Mouse (Mus musculus) hindbrain, embryonic 16.5 days (tissue): ENCODE results near the gene Ctsd. TPM values are rescaled to one million over a fixed set of nuclear protein-coding genes. Genes with fewer than 3 reads are reported as not detected.

Experiments
- ATAC-seq: fragments of 200-750 bp; cut with Nextera tagmentation; 2 replicates; pipeline ENCODE4 v1.8.0; 2017; ENCODE audit warnings: moderate TSS enrichment, moderate library complexity
- H3K27ac ChIP-seq: fragments of 300-500 bp; sonication (generic); 2 replicates; pipeline ENCODE4 v1.5.1; 2014; ENCODE audit warnings: low read depth, mild to moderate bottlenecking, control low read depth, low read length, moderate library complexity
- H3K27me3 ChIP-seq: fragments of 300-500 bp; sonication (generic); replicated peaks from 2 replicates; pipeline ENCODE4 v1.6.1; 2014; ENCODE audit warnings: low read length; ENCODE audit not compliant: control insufficient read depth, insufficient read depth
- H3K36me3 ChIP-seq: fragments of 300-500 bp; sonication (generic); 2 replicates; pipeline ENCODE4 v1.6.1; 2014; ENCODE audit warnings: mild to moderate bottlenecking, low read length, moderate library complexity, mixed read lengths; ENCODE audit not compliant: control insufficient read depth, insufficient read depth
- H3K4me1 ChIP-seq: fragments of 300-500 bp; sonication (generic); 2 replicates; pipeline ENCODE4 v1.6.1; 2014; ENCODE audit warnings: low read depth, low read length; ENCODE audit not compliant: control insufficient read depth, insufficient read depth
- H3K4me2 ChIP-seq: fragments of 300-500 bp; sonication (generic); 2 replicates; pipeline ENCODE4 v1.6.1; 2014; ENCODE audit warnings: mild to moderate bottlenecking, low read length, control low read depth, moderate library complexity
- H3K4me3 ChIP-seq: fragments of 300-500 bp; sonication (generic); 2 replicates; pipeline ENCODE4 v1.5.1; 2014; ENCODE audit warnings: mild to moderate bottlenecking, low read length, control low read depth, moderate library complexity
- H3K9ac ChIP-seq: fragments of 300-500 bp; sonication (generic); 2 replicates; pipeline ENCODE4 v1.6.1; 2014; ENCODE audit warnings: low read depth, mild to moderate bottlenecking, control low read depth, low read length, moderate library complexity
- H3K9me3 ChIP-seq: fragments of 300-500 bp; sonication (generic); 2 replicates; pipeline ENCODE4 v1.6.1; 2014; ENCODE audit warnings: mild to moderate bottlenecking, low read length, moderate library complexity; ENCODE audit not compliant: control insufficient read depth
- WGBS: fragments of 180-500 bp; shearing (Covaris S2); extraction: QIAGEN DNeasy Blood & Tissue Kit; methylation state at CpG from one replicate; pipeline ENCODE4 v1.1.7; 2014; 5-methylcytosine and 5-hydroxymethylcytosine counted together
- polyA plus RNA-seq: library from polyadenylated mRNA; unstranded; fragments of >200 nt; fragmentation: Nextera tagmentation; extraction: Ambion mirVana; gene quantifications from 2 replicates; pipeline ENCODE4 v1.2.1, GENCODE M21; 2015

Ctsd gene
- polyA plus RNA-seq, 1 experiment from 2014 or later = 378 TPM

GRCm38 (mm10) chr7:142354661-142355233 is 33.1 kb downstream of the Ctsd start:
- no peak overlapping the region for H3K9ac ChIP-seq
- no peak overlapping the region for H3K4me2 ChIP-seq
- 86% methylated on average over 8 of the region's 8 CpGs for WGBS
- no peaks in the 10 kb centered on the region for H3K4me1 ChIP-seq
- H3K27ac ChIP-seq = no peak overlapping the region
- H3K36me3 ChIP-seq = no peaks in the 10 kb centered on the region
- no peaks in the 10 kb centered on the region for H3K27me3 ChIP-seq
- no peak overlapping the region for H3K4me3 ChIP-seq
- no peak for ATAC-seq
- no peaks in the 10 kb centered on the region for H3K9me3 ChIP-seq

GRCm38 (mm10) chr7:142353854-142354253 is 34.0 kb downstream of the Ctsd start:
- WGBS = 75% methylated on average over 5 of the region's 5 CpGs
- Histone ChIP-seq H3K9me3 (no peaks in the 10 kb centered on the region), H3K27ac (no peak overlapping the region), H3K9ac (no peak overlapping the region), H3K4me1 (peaks cover 4% of the 10 kb centered on the region; the same call in 1 of the 2 replicates), H3K4me2 (no peak overlapping the region), H3K36me3 (no peaks in the 10 kb centered on the region), H3K4me3 (no peak overlapping the region), H3K27me3 (no peaks in the 10 kb centered on the region)
- ATAC-seq = no peak

- H3K36me3 ChIP-seq = no peaks in the 10 kb centered on the region
- ATAC-seq = no peak
- H3K4me3 ChIP-seq = no peak overlapping the region
- no peak overlapping the region for H3K27ac ChIP-seq
- H3K4me1 ChIP-seq = peaks cover 4% of the 10 kb centered on the region; the same call in 1 of the 2 replicates
- H3K4me2 ChIP-seq = no peak overlapping the region
- 61% methylated on average over 5 of the region's 5 CpGs for WGBS
- no peaks in the 10 kb centered on the region for H3K27me3 ChIP-seq
- H3K9ac ChIP-seq = no peak overlapping the region
- no peaks in the 10 kb centered on the region for H3K9me3 ChIP-seq
These were observed 36.3 kb downstream of the Ctsd start for GRCm38 (mm10) chr7:142351569-142351968.

GRCm38 (mm10) chr7:142349308-142349961 is 38.4 kb downstream of the Ctsd start:
- ATAC-seq = peak; percentile 87
- Histone ChIP-seq H3K27ac (no peak overlapping the region), H3K27me3 (no peaks in the 10 kb centered on the region), H3K36me3 (no peaks in the 10 kb centered on the region), H3K4me3 (no peak overlapping the region), H3K4me2 (no peak overlapping the region; the same call in 1 of the 2 replicates), H3K4me1 (peaks cover 4% of the 10 kb centered on the region; the same call in 1 of the 2 replicates), H3K9me3 (no peaks in the 10 kb centered on the region), H3K9ac (peak overlapping the region; percentile 6; the same call in 1 of the 2 replicates)
- WGBS = 20% methylated on average over 9 of the region's 9 CpGs

- ATAC-seq = no peak
- 86% methylated on average over 4 of the region's 4 CpGs for WGBS
- Histone ChIP-seq H3K4me1 (peaks cover 4% of the 10 kb centered on the region; the same call in 1 of the 2 replicates), H3K4me2 (no peak overlapping the region), H3K4me3 (no peak overlapping the region), H3K9me3 (no peaks in the 10 kb centered on the region), H3K9ac (no peak overlapping the region), H3K27ac (no peak overlapping the region), H3K27me3 (no peaks in the 10 kb centered on the region), H3K36me3 (no peaks in the 10 kb centered on the region)
These were observed 40.3 kb downstream of the Ctsd start for GRCm38 (mm10) chr7:142347542-142347941.

- Histone ChIP-seq H3K4me3 (no peak overlapping the region), H3K27ac (no peak overlapping the region), H3K36me3 (no peaks in the 10 kb centered on the region), H3K9ac (no peak overlapping the region), H3K9me3 (no peaks in the 10 kb centered on the region), H3K4me2 (no peak overlapping the region), H3K27me3 (no peaks in the 10 kb centered on the region), H3K4me1 (no peaks in the 10 kb centered on the region)
- 72% methylated on average over 3 of the region's 3 CpGs for WGBS
- no peak for ATAC-seq
These were observed 45.6 kb downstream of the Ctsd start for GRCm38 (mm10) chr7:142342247-142342640.

GRCm38 (mm10) chr7:142341564-142342246 is 46.1 kb downstream of the Ctsd start:
- Histone ChIP-seq H3K9ac (no peak overlapping the region), H3K4me3 (no peak overlapping the region), H3K27ac (no peak overlapping the region), H3K27me3 (no peaks in the 10 kb centered on the region), H3K4me2 (no peak overlapping the region), H3K4me1 (no peaks in the 10 kb centered on the region), H3K9me3 (no peaks in the 10 kb centered on the region), H3K36me3 (no peaks in the 10 kb centered on the region)
- 85% methylated on average over 10 of the region's 10 CpGs for WGBS
- ATAC-seq = no peak

- WGBS = 52% methylated on average over 10 of the region's 10 CpGs
- Histone ChIP-seq H3K4me1 (no peaks in the 10 kb centered on the region), H3K9me3 (no peaks in the 10 kb centered on the region), H3K27me3 (no peaks in the 10 kb centered on the region), H3K36me3 (no peaks in the 10 kb centered on the region), H3K4me3 (no peak overlapping the region), H3K4me2 (no peak overlapping the region), H3K9ac (no peak overlapping the region), H3K27ac (no peak overlapping the region)
- no peak for ATAC-seq
These were observed 47.4 kb downstream of the Ctsd start for GRCm38 (mm10) chr7:142340269-142340970.

- H3K9ac ChIP-seq = no peak overlapping the region
- H3K36me3 ChIP-seq = no peaks in the 10 kb centered on the region
- H3K4me1 ChIP-seq = no peaks in the 10 kb centered on the region
- H3K27ac ChIP-seq = no peak overlapping the region
- H3K4me2 ChIP-seq = no peak overlapping the region
- WGBS = 79% methylated on average over 8 of the region's 8 CpGs
- ATAC-seq = no peak
- no peaks in the 10 kb centered on the region for H3K27me3 ChIP-seq
- no peaks in the 10 kb centered on the region for H3K9me3 ChIP-seq
- H3K4me3 ChIP-seq = no peak overlapping the region
These were observed 52.7 kb downstream of the Ctsd start for GRCm38 (mm10) chr7:142335151-142335550.
